Mouse (Mus musculus): ENCODE results near the gene Utp20. TPM values are rescaled to one million over a fixed set of nuclear protein-coding genes. Genes with fewer than 3 reads are reported as not detected.
"Not testable (repeated sequence)": the region's sequence is repeated elsewhere in the genome, so short reads cannot be mapped to it uniquely, and the experiment has no call there.

Gene Utp20
- polyA plus RNA-seq, 1 experiment, result 18.0 TPM

GRCm38 (mm10) chr10:88794606-88795005 lies 32.0 kb downstream of the Utp20 start:
- no peak overlapping the region for H3K4me3 ChIP-seq (ENCODE audit: insufficient read depth, low read length)
- no peak overlapping the region for H3K27ac ChIP-seq (ENCODE audit: insufficient read depth, low read length)
- TF ChIP-seq CTCF (IDR thresholded peaks at IDR 0.05; ENCODE audit: extremely low read depth, insufficient read depth, low read length), result no peak
- no peak for TF ChIP-seq POLR2A (IDR thresholded peaks at IDR 0.05; ENCODE audit: extremely low read depth, insufficient read depth, low read length)
- H3K4me1 ChIP-seq (ENCODE audit: control insufficient read depth, insufficient read depth, low read length), result no peaks in the 10 kb centered on the region

DNA sequence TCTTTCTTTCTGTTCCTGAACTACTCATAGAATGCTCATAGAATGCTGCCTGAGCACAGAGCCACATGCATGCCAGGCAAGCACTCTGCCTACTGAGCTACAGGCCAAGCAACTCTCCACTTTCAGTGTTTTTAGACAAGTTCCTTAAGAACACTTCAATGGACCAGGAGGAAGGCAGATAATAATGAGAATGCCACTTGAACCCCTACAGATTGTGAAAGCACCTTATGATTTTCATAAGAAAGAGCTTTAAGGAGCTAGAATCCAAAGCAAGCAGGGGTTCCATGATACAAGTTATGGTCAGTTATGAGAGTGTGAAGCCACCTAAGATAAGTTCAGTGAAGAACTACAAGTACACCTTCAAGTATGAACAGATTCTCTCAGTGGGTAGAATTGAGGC lies 32.9 kb downstream of the Utp20 start:
- Histone ChIP-seq H3K27ac (ENCODE audit: insufficient read depth, low read length) (no peak overlapping the region), H3K4me3 (ENCODE audit: insufficient read depth, low read length) (no peak overlapping the region), H3K4me1 (ENCODE audit: control insufficient read depth, insufficient read depth, low read length) (no peaks in the 10 kb centered on the region)
- TF ChIP-seq POLR2A (IDR thresholded peaks at IDR 0.05; ENCODE audit: extremely low read depth, insufficient read depth, low read length), result no peak
- no peak for TF ChIP-seq CTCF (IDR thresholded peaks at IDR 0.05; ENCODE audit: extremely low read depth, insufficient read depth, low read length)

- H3K27ac ChIP-seq (ENCODE audit: insufficient read depth, low read length), result no peak overlapping the region
- no peak overlapping the region for H3K4me3 ChIP-seq (ENCODE audit: insufficient read depth, low read length)
- no peak for TF ChIP-seq CTCF (IDR thresholded peaks at IDR 0.05; ENCODE audit: extremely low read depth, insufficient read depth, low read length)
- TF ChIP-seq POLR2A (IDR thresholded peaks at IDR 0.05; ENCODE audit: extremely low read depth, insufficient read depth, low read length), result no peak
- H3K4me1 ChIP-seq (ENCODE audit: control insufficient read depth, insufficient read depth, low read length), result no peaks in the 10 kb centered on the region; the same call in 1 of the 2 replicates
These were observed 42.1 kb downstream of the Utp20 start for GRCm38 (mm10) chr10:88784513-88784931.

DNA sequence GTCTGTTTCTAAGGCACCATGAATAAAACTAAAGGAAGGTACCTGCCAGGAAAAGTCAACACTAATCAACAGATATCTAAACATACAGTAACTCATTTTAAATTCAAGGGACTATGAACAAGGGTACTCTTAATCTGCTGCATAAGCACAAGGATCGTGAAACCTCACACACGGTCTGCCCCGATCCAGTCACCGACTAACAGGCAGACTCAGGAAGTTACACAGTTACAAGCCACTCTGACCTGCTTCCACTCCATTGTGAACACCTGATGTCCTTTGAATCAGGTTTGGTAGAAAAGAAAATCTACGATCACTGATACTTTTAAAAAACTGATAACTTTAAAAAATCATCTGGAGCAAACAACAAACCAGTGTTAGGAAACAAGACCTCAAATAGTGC lies 42.7 kb downstream of the Utp20 start:
- no peaks in the 10 kb centered on the region; the same call in 1 of the 2 replicates for H3K4me1 ChIP-seq (ENCODE audit: control insufficient read depth, insufficient read depth, low read length)
- TF ChIP-seq CTCF (IDR thresholded peaks at IDR 0.05; ENCODE audit: extremely low read depth, insufficient read depth, low read length) (no peak), POLR2A (IDR thresholded peaks at IDR 0.05; ENCODE audit: extremely low read depth, insufficient read depth, low read length) (no peak)
- H3K27ac ChIP-seq (ENCODE audit: insufficient read depth, low read length), result no peak overlapping the region
- no peak overlapping the region for H3K4me3 ChIP-seq (ENCODE audit: insufficient read depth, low read length)

DNA sequence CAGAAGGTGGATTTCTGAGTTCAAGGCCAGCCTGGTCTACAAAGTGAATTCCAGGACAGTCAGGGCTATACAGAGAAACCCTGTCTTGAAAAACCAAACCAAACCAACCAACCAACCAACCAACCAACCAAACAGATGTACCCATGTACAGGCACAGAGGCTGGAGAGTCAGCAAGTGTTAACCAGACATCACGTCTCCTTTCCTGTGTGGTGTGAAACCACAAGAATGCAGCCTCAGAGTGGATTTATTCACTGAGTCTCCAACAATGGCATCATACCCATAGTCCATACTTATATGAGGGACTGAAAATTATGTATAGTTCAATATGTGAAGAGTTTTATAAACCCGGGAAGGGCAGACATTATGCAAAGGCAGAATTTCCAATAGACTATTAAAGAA lies 43.5 kb downstream of the Utp20 start:
- not testable (repeated sequence) for H3K27ac ChIP-seq (ENCODE audit: insufficient read depth, low read length); H3K4me1 ChIP-seq (ENCODE audit: control insufficient read depth, insufficient read depth, low read length); H3K4me3 ChIP-seq (ENCODE audit: insufficient read depth, low read length)

GRCm38 (mm10) chr10:88780716-88781115 lies 45.9 kb downstream of the Utp20 start:
- H3K27ac ChIP-seq (ENCODE audit: insufficient read depth, low read length), result no peak overlapping the region
- H3K4me1 ChIP-seq (ENCODE audit: control insufficient read depth, insufficient read depth, low read length), result peaks cover 2% of the 10 kb centered on the region; the same call in 1 of the 2 replicates
- TF ChIP-seq POLR2A (IDR thresholded peaks at IDR 0.05; ENCODE audit: extremely low read depth, insufficient read depth, low read length) (no peak), CTCF (IDR thresholded peaks at IDR 0.05; ENCODE audit: extremely low read depth, insufficient read depth, low read length) (no peak)
- no peak overlapping the region for H3K4me3 ChIP-seq (ENCODE audit: insufficient read depth, low read length)

GRCm38 (mm10) chr10:88776206-88776605 lies 50.4 kb downstream of the Utp20 start:
- Histone ChIP-seq H3K27ac (ENCODE audit: insufficient read depth, low read length) (no peak overlapping the region), H3K4me3 (ENCODE audit: insufficient read depth, low read length) (no peak overlapping the region), H3K4me1 (ENCODE audit: control insufficient read depth, insufficient read depth, low read length) (peaks cover 3% of the 10 kb centered on the region; the same call in 1 of the 2 replicates)
- no peak for TF ChIP-seq CTCF (IDR thresholded peaks at IDR 0.05; ENCODE audit: extremely low read depth, insufficient read depth, low read length)
- no peak for TF ChIP-seq POLR2A (IDR thresholded peaks at IDR 0.05; ENCODE audit: extremely low read depth, insufficient read depth, low read length)

DNA sequence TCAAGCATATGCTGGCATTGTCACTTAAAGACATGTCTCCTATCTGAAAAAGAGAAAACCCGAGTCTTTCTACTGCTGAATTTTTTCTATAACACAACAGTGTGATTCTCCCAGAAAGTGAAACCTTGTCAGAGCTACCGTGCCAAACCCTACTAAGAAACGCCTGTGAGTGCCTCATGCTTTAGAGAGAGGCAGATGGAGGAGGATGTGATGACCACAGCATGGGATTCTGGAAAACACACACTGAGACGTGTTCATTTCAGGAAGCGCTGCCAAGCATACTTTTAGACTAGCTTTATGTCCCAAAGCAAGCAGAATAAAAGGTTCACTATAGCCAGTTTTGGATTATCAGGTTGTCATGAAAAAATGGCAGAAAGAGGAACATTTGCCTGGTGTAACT lies 53.6 kb downstream of the Utp20 start:
- not testable (repeated sequence) for H3K4me3 ChIP-seq (ENCODE audit: insufficient read depth, low read length); H3K27ac ChIP-seq (ENCODE audit: insufficient read depth, low read length); H3K4me1 ChIP-seq (ENCODE audit: control insufficient read depth, insufficient read depth, low read length)

DNA sequence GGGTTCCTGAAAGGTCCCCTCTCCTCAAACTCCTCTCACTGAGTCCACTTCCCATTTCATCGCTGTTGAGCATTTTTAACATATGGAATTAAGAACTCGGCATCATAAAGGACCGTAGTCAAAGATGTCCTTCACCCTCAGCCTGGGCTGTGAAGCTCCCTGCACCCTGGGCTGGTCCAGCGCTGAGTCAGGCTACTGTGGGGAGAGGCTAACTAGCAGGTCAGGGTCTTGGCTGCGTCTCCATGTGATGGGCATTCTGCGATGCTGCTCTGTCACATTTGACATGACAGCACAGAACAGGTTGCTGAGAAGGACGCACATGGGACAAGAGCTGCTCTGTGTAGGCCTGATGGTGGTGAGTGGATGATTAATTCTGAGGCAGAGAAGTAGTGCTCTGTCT lies 56.9 kb downstream of the Utp20 start:
- Histone ChIP-seq H3K4me3 (ENCODE audit: insufficient read depth, low read length) (no peak overlapping the region), H3K27ac (ENCODE audit: insufficient read depth, low read length) (no peak overlapping the region), H3K4me1 (ENCODE audit: control insufficient read depth, insufficient read depth, low read length) (no peaks in the 10 kb centered on the region)
- TF ChIP-seq POLR2A (IDR thresholded peaks at IDR 0.05; ENCODE audit: extremely low read depth, insufficient read depth, low read length) (no peak), CTCF (IDR thresholded peaks at IDR 0.05; ENCODE audit: extremely low read depth, insufficient read depth, low read length) (no peak)

DNA sequence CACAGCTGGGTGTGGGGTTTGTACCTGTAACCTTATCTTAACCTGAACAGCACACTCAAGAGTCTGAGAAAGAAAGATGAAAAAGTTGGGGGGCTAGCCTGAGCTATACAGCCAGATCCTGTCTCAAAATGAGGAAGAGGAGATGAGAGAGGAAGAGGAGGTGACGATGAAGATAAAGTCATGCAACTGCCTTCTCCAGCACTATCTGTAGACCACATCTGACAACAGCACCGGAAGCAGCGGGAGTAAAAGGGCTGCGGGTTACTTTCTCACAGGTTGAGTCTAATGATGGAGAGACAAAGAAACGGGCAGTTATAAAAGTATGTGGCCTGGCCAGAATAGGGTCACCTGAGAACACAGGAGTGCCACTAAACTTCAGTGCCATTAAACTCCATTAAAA lies 57.6 kb downstream of the Utp20 start:
- H3K4me3 ChIP-seq (ENCODE audit: insufficient read depth, low read length), result no peak overlapping the region
- TF ChIP-seq CTCF (IDR thresholded peaks at IDR 0.05; ENCODE audit: extremely low read depth, insufficient read depth, low read length), result no peak
- TF ChIP-seq POLR2A (IDR thresholded peaks at IDR 0.05; ENCODE audit: extremely low read depth, insufficient read depth, low read length), result no peak
- no peak overlapping the region for H3K27ac ChIP-seq (ENCODE audit: insufficient read depth, low read length)
- H3K4me1 ChIP-seq (ENCODE audit: control insufficient read depth, insufficient read depth, low read length), result no peaks in the 10 kb centered on the region

Data from cortical plate, adult 2 months (tissue).